Mouse (Mus musculus) gastrocnemius, postnatal 4 days (tissue): ENCODE measurements around the gene Gabrb2. TPM values are rescaled to one million over a fixed set of nuclear protein-coding genes. Genes with fewer than 3 reads are reported as not detected.

Experiments used
- DNase-seq, 2 experiments: peaks; one replicate each; pipeline ENCODE4 v3.0.0; 2021 to 2022; ENCODE audit warnings: low spot score in 2 of 2, mixed read lengths in 2 of 2
- total RNA-seq, 2 experiments: library from RNA; stranded (reverse); gene quantifications; 2 replicates each; pipeline ENCODE4 v1.2.3; 2021

The Gabrb2 gene
- total RNA-seq, 2 experiments from 2014 or later = 1.7 to 2.7 TPM

- no peak for DNase-seq
These were observed 108.8 kb downstream of the Gabrb2 start for GRCm38 (mm10) chr11:42528226-42528881.

- DNase-seq = no peak
These were observed 113.0 kb downstream of the Gabrb2 start for GRCm38 (mm10) chr11:42532577-42532976.

GRCm38 (mm10) chr11:42535286-42535685 is 115.7 kb downstream of the Gabrb2 start:
- DNase-seq = no peak

GRCm38 (mm10) chr11:42535861-42536260 is 116.3 kb downstream of the Gabrb2 start:
- DNase-seq = no peak

- no peak for DNase-seq
These were observed 123.3 kb downstream of the Gabrb2 start for GRCm38 (mm10) chr11:42542861-42543260.

- DNase-seq = no peak
These were observed 146.5 kb downstream of the Gabrb2 start for GRCm38 (mm10) chr11:42566023-42566422.

- DNase-seq = peak in 1 of 2 experiments; percentile 9
These were observed 151.9 kb downstream of the Gabrb2 start for GRCm38 (mm10) chr11:42571467-42571866.

GRCm38 (mm10) chr11:42575146-42575873 is 155.8 kb downstream of the Gabrb2 start:
- DNase-seq = no peak

GRCm38 (mm10) chr11:42579804-42580203 is 160.2 kb downstream of the Gabrb2 start:
- no peak for DNase-seq

- no peak for DNase-seq
These were observed 161.6 kb downstream of the Gabrb2 start for GRCm38 (mm10) chr11:42581123-42581522.

- DNase-seq = no peak
These were observed 162.2 kb downstream of the Gabrb2 start for GRCm38 (mm10) chr11:42581753-42582152.

GRCm38 (mm10) chr11:42592418-42592817 is 172.9 kb downstream of the Gabrb2 start:
- DNase-seq = no peak

- DNase-seq = peak; percentile 20
These were observed 186.7 kb downstream of the Gabrb2 start for GRCm38 (mm10) chr11:42606225-42606624.

GRCm38 (mm10) chr11:42609128-42609763 is 189.7 kb downstream of the Gabrb2 start:
- no peak for DNase-seq

- no peak for DNase-seq
These were observed 198.6 kb downstream of the Gabrb2 start for GRCm38 (mm10) chr11:42618195-42618594.

- DNase-seq = no peak
These were observed 201.6 kb downstream of the Gabrb2 start for GRCm38 (mm10) chr11:42621109-42621508.

GRCm38 (mm10) chr11:42650111-42650510 is 230.6 kb downstream of the Gabrb2 start:
- no peak for DNase-seq

- no peak for DNase-seq
These were observed 232.0 kb downstream of the Gabrb2 start for GRCm38 (mm10) chr11:42651572-42651971.

GRCm38 (mm10) chr11:42654189-42654588 is 234.6 kb downstream of the Gabrb2 start:
- DNase-seq = no peak

- no peak for DNase-seq
These were observed 249.1 kb downstream of the Gabrb2 start for GRCm38 (mm10) chr11:42668657-42669056.
